Mouse (Mus musculus) heart, postnatal 36 days (tissue): ENCODE data around the gene 6330409D20Rik. TPM values are rescaled to one million over a fixed set of nuclear protein-coding genes. Genes with fewer than 3 reads are reported as not detected.

Experiments
- DNase-seq, 2 experiments: peaks; one replicate each; pipeline ENCODE4 v3.0.0; 2021 to 2022
- intact Hi-C: fragments of 180-260 bp; cut with DNase I; formaldehyde crosslinking; loops from one replicate; pipeline ENCODE4 v1.15.1; 2025
- total RNA-seq, 2 experiments: library from RNA; stranded (reverse); gene quantifications; 2 replicates each; pipeline ENCODE4 v1.2.3; 2021

6330409D20Rik gene
- total RNA-seq, 2 experiments from 2014 or later: not detected

DNA sequence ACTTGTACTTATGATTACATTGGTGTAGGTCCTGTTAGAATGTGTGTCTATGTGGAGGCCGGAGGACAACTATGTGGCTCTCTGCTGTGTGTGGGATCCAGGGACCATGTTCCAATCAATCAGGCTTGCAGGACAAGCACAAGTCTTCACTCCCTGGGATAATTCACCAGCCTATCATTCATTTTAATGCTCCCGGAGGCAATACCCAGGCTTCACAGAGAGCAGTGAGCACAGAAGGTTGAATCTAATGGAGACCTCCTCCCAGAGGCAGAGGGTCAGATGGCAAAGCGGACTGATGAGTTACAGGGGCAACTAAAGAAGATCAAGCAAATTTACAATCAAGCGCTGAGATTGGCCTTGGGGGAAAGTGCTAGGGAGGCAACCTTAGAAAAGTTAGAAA is 11.3 kb downstream of the 6330409D20Rik start:
- intact Hi-C loops: no loop called here
- DNase-seq: no peak

DNA sequence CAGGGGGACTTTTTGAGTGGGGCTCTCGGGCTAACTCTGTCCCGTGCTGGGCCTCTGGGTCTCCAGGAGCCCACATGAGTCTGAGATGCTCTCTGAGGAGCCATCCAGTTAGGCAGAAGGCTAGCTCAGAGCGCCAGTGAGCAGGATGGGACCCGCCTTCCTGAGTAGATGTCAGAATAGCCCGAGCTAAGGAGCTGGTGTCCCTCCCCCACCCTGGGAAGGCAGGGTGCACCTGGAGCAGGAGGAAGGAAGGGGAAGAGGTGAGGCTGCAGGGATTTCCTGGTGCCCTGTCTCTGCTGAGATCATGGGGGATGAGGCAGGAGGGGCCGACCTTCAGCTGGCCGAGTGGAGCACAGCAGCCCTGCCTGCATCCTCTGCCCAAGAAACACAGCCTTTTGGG is 12.4 kb downstream of the 6330409D20Rik start:
- peak; percentile 64 to 68 for DNase-seq
- intact Hi-C loops: no loop called here

DNA sequence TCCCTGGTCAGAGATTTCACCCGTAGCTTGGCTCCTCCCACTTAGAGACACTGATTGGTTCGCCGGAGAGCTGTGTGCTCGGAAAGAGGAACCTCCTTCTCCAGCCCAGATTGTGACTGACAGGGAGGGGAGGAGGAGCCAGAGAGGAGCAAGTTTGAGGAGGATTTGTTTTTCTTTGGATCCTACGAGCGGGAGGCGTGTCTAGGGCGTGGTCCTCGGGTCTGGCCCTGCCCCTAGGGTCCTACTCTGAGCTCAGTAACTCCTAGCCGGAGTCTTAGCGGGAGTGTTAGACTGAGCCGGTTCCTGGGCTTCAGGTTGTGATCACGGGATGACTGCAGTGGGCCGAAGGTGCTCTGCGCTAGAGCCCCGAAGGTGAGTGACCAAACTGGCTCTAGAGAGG is 13.4 kb downstream of the 6330409D20Rik start:
- intact Hi-C loops: loop anchor here (1.0 kb wide), 1 partner anchor 13 kb away; no protein-coding TSS in a partner anchor
- peak; percentile 92 to 95 for DNase-seq

DNA sequence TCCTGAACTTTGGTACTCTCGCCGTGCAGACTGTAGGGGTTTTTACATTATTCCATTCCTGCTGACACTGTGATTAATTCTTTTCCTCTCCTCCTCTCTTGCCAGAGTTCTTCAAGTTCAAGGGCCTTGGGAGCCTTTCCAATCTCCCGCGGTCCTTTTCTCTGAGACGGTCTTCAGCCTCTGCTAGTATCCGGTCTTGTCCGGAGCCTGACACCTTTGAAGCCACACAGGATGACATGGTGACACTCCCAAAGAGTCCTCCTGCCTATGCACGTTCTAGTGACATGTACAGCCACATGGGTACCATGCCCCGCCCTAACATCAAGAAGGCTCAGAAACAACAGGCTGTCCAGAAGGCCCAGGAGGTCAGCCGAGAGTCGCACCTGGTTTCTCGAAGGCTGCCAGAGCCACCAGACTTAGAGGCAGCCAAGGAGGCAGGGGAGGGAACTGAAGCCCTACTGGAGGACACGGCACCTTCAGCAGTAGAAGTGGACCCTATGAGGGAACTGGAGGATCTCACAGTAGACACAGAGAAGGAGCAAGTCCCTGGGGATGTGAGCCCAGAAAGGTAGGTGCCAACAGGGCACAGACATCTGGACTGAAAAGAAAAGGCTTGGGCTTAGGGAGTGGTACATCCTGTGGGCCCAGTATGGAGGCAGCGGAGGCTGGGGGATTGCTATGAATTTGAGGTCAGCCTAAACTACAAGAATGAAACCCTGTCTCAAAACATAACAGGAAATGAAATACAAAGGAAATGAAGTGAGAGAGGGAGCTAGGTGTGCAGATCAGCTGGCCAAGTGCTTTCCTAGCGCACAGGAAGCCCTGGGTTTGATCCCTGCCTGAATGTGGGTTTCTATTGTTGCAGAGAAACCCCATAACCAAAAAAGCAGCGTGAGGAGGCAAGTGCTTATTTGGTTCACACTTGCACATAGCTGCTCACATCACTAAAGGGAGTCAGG is 15.7 kb downstream of the 6330409D20Rik start:
- intact Hi-C loops: no loop called here
- no peak for DNase-seq

DNA sequence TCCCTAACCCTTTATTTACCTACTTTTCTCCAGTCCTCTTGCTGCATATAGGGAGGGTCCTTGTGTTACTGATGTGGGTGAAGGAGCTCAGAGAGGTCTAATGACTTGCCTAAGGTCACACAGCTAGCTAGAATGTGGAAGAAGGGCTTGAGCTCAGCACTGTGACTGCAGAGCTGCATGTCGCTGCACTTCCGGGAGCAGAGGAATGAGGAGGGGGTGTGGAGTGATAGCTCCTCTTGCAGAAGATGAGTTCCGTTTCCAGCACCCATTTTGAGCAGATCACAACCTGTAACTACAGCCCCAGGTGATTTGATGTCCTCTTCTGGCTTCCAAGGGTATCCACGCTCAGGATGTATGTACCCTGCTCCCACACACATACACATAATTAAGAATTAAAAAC is 16.7 kb downstream of the 6330409D20Rik start:
- DNase-seq: no peak

DNA sequence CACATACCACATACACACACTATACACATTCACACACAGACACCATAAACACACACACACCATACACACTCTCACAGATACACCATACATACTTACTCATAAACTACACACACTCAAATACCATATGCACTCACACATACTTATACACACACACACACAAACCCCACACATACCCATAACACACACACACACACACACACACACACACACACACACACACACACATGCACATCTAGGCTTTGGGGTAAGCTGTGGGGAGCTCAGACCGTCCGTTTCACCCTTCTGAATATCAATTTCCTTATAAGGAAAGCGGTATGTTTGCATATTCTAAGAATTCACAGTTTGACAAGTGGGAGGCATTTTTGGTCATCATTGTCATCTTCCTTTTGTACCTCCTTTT is 18.2 kb downstream of the 6330409D20Rik start:
- no peak for DNase-seq
- intact Hi-C loops: no loop called here

More for the DNA sequence above, 16.7 kb downstream of the 6330409D20Rik start:
- intact Hi-C loops: no loop called here

DNA sequence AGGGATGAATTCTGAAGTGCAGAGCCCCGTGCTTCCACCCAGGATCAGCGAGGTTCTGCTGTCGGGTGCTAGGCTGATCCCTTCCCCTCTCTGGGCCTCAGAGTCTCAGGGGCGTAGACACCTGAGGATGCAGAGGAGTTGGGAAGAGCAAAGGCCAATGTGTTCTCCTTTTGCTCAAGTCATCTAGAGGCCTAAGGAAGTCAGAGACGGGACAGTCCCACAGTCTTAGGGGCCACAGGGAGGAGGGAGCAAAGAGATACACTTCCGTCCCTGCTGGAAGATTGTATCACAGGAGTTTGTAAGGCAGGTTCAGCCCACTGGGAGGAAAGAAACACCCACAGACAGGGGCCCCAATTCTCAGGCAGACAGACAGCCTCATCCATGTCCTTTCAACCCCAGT is 18.8 kb downstream of the 6330409D20Rik start:
- intact Hi-C loops: no loop called here
- DNase-seq: no peak

DNA sequence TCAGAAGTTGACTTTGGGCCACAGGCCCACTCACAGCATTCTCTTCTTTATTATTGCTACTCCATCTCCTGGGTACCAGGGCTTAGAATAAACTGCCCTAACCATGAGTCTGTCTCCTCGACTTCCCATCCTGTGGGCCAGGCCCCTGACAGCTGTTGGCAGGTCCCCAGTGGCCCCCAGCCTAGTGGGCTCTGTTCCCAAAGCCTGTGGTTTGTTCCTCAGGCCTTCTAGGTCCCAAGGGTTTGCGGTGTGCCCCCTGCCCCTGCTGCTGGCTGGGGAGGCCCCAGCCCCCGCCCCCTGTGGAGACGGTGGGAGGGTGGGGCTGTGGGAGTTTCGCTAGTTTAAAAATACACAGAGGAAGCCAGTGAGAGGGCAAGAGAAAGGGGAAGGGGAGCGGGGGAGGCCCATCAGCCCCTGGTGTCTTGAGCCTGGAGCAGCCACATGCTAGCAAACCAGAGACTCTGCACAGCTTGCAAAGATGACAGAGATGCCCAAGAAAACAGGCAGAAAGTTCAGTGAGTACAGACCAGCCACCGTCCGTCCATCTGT is 20.1 kb downstream of the 6330409D20Rik start, which contains the start of gene Sh2d3c:
Gene Sh2d3c, plus strand, starts transcription at position 375 of the 549 bp plus-strand sequence.
- no peak for DNase-seq
- intact Hi-C loops: no loop called here

DNA sequence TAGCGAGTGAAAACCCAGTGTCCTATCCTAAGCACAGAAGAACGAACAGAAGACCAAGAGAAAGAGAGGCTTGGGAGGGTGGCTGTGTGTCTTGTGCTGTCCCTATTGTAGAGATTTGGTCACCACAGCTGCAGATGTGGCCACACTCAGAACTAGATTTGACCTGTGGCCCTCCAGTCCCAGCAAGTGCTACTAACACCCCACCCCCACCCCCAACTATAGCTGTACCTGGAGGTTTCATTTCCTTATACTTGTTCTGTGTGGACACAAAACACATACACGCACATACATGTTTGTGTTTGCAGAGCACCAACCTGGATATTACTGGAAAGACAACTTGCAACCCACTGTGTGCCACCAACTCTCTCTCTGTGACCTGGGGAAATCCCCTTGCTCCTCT is 20.8 kb downstream of the 6330409D20Rik start:
- intact Hi-C loops: no loop called here
- no peak for DNase-seq

DNA sequence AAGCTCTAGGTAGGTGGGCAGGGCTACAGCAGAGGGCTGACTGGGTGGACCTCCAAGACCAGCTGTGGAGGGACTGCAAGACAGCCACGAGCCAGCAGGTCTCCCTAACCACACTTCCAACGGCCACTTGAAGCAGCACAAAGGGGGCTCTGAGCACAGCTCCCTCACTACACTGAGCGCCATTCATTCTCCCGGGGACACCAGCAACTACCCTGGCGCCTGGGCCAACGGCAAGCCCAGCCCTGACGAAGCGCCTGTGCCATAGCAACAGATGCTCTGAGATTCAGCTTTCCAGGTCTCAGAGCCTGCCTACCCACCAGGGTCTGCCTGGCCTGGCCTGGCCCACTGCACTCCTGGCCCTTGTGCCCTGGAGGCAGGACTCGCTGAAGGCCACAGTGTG is 22.1 kb downstream of the 6330409D20Rik start:
- intact Hi-C loops: no loop called here
- no peak for DNase-seq

DNA sequence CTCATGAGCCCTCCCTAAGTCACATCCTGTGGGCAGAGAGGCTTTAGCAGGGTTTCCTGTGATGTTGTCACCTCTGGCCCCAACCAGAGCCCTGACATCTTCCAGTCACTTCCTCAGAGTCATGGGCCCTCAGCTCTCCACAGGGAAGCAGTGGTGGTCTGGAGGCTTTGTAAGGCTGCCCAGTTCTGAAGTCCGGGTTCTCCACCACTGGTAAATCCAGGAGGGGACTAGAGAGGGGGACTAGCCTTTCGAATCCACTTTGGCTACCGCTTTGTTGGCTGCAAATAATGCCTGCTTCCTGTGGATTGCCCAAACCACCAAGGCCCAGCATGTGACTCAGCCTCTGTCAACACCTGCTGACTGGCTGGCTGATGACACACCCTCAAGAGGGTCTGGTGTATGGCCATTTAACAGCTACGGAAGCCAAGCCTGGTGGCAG is 25.8 kb downstream of the 6330409D20Rik start:
- intact Hi-C loops: loop anchor here (1.0 to 5.0 kb wide), 3 partner anchors 12 to 137 kb away; no protein-coding TSS in a partner anchor
- peak; percentile 42 to 62 for DNase-seq

DNA sequence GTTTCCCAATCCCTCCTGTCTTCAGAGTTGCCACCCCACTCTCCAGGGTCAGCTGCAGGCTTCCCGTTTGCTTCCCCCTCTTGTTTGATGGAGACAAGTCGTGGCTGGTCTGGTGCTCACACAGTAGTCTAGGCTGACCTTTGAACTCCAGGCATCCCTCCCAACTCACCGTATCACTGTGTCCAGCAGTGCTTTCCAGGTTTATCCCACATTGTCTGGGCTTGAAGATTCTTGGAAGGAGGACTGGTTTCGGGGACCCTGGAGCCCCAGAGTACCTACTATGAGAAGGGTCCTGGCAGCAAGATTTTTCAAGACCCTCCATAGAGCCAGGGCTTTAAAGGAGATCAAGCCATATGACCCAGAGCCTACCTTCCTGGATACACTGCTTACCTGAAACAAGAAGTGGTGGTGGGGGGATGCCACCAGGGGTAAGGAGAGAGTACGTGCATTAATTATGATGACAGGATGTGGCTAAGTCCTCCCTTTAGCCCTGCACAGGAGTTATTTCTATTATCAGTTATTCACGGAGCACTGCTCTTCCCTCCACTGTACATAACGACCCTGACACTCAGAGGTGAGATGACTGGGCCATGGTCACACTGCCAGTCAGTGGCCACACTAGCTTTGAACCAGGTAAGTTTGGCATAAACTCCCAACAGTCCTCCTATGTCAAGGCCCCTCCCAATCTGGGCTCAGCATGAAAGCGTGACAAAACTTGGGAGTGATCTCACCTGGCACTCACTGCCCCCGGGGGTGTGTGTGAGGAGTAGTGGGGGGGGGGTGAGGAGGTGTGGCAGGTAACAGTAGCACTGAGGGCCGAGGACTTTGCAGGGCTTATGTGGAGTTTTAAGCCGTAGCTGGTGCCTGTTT is 26.5 kb downstream of the 6330409D20Rik start:
- no peak for DNase-seq
- intact Hi-C loops: loop anchor here (1.0 to 5.0 kb wide), 3 partner anchors 13 to 138 kb away; no protein-coding TSS in a partner anchor

DNA sequence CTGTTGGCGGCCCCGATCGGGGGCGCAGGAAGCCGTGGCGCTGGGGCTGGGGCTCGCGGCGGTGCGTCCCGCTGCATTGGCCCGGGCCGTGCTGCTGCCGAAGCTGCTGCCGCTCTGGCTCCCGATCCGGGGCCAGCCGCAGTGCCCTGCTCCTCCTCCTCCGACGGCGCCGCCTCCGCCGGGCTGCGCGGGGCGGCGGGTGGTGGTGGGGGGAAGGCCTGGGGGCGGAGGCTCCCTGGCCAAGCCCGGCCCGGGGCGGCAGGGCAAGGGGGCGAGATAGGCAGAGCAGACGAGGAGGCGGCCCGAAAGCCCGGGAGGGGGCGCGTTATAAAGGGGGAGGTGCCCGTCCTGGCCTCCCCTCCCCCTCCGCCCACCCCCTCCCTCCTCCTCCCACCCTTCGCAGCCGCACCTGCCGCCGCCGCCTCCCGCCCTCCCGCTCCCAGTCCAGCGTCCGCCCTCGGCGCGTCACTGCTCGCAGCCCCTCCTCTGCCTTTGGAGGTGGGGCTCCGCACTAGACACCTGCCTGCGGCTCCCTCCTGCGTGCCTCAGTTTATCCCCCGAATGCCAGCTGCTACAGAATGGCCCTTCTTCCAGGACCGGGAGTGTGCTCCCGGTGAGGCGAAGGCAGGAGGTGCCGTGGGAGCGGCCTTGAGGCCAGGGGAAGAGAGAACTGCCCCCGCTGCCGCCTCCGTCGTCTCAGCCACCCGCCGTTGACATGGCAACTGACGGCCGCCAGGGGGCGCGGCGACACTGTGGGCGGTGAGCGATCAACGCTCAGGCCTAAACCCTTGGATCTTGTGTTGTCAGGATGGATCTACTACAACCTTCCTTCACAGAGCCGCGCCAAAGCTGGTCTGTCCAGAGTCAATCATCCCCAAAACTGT is 27.6 kb downstream of the 6330409D20Rik start, which contains the start of gene Cdk9:
Gene Cdk9, minus strand, starts transcription at position 143 of the 884 bp plus-strand sequence.
- peak; percentile 93 to 98 for DNase-seq
- intact Hi-C loops: loop anchor here (1.0 to 5.0 kb wide), 2 partner anchors 44 to 139 kb away; partner anchors contain the start of gene Tor2a

DNA sequence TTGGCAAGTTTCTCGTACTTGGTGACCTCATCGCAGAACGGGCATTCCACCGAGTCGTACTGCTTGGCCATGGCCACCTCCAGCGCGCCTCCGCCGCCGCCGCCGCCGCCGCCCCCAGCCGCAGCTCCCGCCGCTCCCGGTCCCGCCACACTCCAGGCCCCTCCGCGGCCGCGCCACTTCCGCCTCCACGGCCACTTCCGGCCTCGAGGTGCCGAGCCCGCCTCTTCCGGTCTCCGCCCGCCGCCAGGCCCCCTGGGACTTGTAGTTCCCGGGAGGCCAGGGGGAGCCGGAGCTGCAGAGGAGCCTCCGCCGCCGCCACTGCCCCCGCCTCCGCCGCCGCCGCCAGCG is 28.3 kb downstream of the 6330409D20Rik start:
- intact Hi-C loops: loop anchor here (5.0 kb wide), 1 partner anchor 140 kb away; no protein-coding TSS in a partner anchor
- DNase-seq: peak; percentile 97 to 99

DNA sequence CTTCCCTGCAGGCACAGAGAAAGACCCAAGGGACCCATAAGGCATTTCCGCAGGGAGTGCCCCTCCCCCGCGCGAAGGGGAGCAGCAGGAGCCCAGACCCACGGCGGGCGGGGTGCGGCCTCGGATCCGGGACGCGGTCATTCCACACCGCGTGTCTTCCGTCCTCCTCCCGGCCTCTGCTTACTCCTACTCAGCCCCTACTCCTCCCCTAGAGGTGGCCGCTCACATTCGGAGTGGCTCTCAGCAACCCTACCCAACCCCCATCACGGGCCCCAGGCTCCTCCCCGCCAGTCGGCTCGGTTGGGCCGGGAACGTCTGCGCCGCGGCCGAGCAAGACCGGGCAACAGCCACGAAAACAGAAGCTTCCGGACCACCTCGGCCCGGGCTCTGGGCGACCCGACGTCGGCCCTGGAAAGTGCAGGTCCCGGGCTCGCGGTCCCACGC is 28.7 kb downstream of the 6330409D20Rik start:
- peak; percentile 71 to 77 for DNase-seq
- intact Hi-C loops: loop anchor here (5.0 kb wide), 1 partner anchor 140 kb away; no protein-coding TSS in a partner anchor

DNA sequence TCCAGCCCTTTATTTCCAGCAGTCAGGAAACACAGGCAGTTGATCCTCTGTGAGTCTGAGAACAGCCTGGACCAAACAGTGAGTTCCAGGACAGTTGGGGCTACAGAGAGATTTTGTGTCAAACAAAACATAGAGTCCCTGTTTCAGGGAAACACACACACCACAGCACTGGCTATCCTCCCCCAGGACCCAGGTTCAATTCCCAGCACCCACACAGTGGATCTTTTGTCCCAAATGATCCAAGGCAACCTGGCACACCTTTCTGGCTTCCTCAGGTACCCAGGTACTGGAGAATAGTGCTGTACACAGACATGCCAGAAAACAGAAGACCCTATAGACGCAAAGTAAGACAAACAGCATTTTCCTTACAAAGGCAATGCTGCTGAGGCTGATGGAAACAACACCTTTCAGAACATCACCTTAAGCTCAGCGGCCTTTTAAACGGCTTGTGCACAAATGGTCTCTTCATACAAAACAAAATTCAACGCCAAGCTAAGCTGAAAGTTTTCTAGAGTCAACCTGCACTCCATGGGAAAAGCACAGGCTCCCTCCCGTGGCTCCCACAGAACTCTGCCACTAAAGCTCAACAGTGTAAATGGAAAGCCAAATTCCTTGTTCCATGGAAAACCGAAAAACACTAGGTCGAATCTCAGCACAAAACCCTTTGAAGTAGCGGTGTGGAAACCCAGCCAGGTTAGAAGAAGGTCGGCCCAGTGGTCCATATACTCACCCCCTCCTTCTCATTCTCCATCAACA is 29.3 kb downstream of the 6330409D20Rik start:
- DNase-seq: no peak
- intact Hi-C loops: loop anchor here (2.0 to 5.0 kb wide), 2 partner anchors 17 to 141 kb away; no protein-coding TSS in a partner anchor

DNA sequence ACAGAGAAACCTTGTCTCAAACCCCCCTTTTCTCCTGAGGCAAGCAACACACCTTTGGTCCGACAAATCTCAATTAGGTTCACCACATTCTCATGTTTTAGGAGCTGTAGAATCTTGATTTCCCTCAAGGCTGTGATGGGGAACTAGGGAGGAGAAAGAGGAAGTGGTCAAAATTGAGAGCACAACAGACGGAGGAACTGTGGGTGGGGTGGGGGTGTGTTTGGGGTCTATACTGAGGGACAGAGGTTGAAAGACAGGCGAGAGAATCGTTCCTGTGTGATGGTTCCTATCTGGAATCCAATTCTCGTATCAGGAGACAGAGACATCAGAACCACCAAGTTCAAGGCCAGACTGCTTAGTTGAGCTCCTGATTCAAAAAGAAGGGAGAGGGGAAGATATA is 30.4 kb downstream of the 6330409D20Rik start:
- DNase-seq: no peak
- intact Hi-C loops: loop anchor here (2.0 to 5.0 kb wide), 2 partner anchors 16 to 142 kb away; no protein-coding TSS in a partner anchor

DNA sequence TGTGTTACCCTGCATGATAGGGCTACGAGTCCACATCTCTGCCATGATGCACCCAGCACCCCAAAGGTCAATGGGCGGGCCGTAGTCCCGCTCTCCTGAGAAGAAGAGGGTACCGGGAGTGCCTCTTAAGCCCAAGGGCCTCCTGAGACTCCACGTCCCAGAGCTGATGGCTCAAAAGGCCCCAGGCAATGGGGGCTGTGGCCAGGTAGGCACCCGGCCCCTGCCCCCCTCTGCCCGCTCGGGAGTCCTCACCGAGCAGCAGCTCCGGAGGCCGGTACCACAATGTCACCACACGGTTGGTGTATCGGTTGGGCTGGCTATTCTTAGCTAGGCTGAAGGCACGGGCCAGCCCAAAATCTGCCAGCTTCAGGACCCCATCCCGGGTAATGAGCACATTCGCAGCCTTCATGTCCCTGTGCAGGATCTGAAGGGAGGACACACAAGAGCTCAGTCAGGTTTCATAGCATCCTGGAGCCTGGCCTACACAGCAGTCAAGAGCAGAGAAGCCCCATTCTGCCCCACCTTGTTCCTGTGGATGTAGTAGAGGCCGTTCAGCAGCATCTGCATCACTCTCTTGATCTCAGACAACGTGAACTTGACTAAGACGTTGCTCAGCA is 31.2 kb downstream of the 6330409D20Rik start:
- intact Hi-C loops: loop anchor here (2.0 to 5.0 kb wide), 2 partner anchors 15 to 143 kb away; no protein-coding TSS in a partner anchor
- no peak for DNase-seq
